Mouse (Mus musculus) neural tube, embryonic 11.5 days (tissue): ENCODE measurements around the gene Zfand3. TPM values are rescaled to one million over a fixed set of nuclear protein-coding genes. Genes with fewer than 3 reads are reported as not detected.

Source experiments
- ATAC-seq: fragments of 200-750 bp; cut with Nextera tagmentation; 2 replicates; pipeline ENCODE4 v1.8.0; 2017; ENCODE audit warnings: moderate number of reproducible peaks, mild to moderate bottlenecking, moderate TSS enrichment, moderate library complexity; ENCODE audit not compliant: insufficient read depth, low FRiP score, low TSS enrichment
- DNase-seq: peaks from one replicate; pipeline ENCODE4 v3.0.0-alpha.2; 2015; ENCODE audit warnings: low spot score
- H3K27ac ChIP-seq: fragments of 300-500 bp; sonication (generic); 2 replicates; pipeline ENCODE4 v1.5.1; 2014; ENCODE audit warnings: low read depth, mild to moderate bottlenecking, low read length
- H3K27me3 ChIP-seq: fragments of 300-500 bp; sonication (generic); 2 replicates; pipeline ENCODE4 v1.6.1; 2014; ENCODE audit warnings: mild to moderate bottlenecking, low read length, mixed read lengths; ENCODE audit not compliant: control insufficient read depth, insufficient read depth
- H3K36me3 ChIP-seq: fragments of 300-500 bp; sonication (generic); 2 replicates; pipeline ENCODE4 v1.6.1; 2014; ENCODE audit warnings: mild to moderate bottlenecking, low read length, moderate library complexity, mixed read lengths; ENCODE audit not compliant: control insufficient read depth, insufficient read depth
- H3K4me1 ChIP-seq: fragments of 300-500 bp; sonication (generic); 2 replicates; pipeline ENCODE4 v1.6.1; 2014; ENCODE audit warnings: low read length, mixed read lengths; ENCODE audit not compliant: control insufficient read depth, insufficient read depth
- H3K4me2 ChIP-seq: fragments of 300-500 bp; sonication (generic); 2 replicates; pipeline ENCODE4 v1.6.1; 2014; ENCODE audit warnings: low read depth, mild to moderate bottlenecking, moderate library complexity
- H3K4me3 ChIP-seq: fragments of 300-500 bp; sonication (generic); 2 replicates; pipeline ENCODE4 v1.5.1; 2014; ENCODE audit warnings: low read depth, low read length
- H3K9ac ChIP-seq: fragments of 300-500 bp; sonication (generic); 2 replicates; pipeline ENCODE4 v1.6.1; 2014; ENCODE audit warnings: mild to moderate bottlenecking, low read length
- H3K9me3 ChIP-seq: fragments of 300-500 bp; sonication (generic); 2 replicates; pipeline ENCODE4 v1.6.1; 2016; ENCODE audit warnings: low read length; ENCODE audit not compliant: control insufficient read depth
- WGBS: fragments of 180-500 bp; shearing (Covaris S2); extraction: QIAGEN DNeasy Blood & Tissue Kit; methylation state at CpG from one replicate; pipeline ENCODE4 v1.1.7; 2014; 5-methylcytosine and 5-hydroxymethylcytosine counted together
- polyA plus RNA-seq: library from polyadenylated mRNA; unstranded; fragments of >200 nt; fragmentation: Nextera tagmentation; extraction: Ambion mirVana; gene quantifications from 2 replicates; pipeline ENCODE4 v1.2.1, GENCODE M21; 2014

The Zfand3 gene
- polyA plus RNA-seq, 1 experiment from 2014 or later, result 67.0 TPM

DNA sequence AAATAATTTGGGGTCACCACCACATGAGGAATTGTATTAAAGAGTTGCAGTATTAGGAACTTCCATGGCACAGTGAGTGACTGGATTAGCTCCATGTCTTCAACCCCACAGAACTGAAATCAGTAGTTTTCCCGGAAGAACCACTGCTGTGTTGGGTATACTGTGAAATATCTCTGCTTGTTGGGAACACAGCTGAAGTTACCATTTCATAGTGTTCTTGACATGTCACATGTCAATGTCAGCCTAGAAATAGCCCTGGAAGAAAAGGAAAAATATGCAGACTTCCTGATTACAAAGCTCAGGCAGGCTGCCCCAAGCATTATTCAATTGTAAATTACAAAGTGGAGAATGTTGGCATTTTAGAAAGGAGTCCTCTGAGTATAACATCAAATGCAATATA lies 143.4 kb downstream of the Zfand3 start:
- Histone ChIP-seq H3K27ac (no peak overlapping the region), H3K9ac (no peak overlapping the region), H3K4me2 (no peak overlapping the region), H3K36me3 (no peaks in the 10 kb centered on the region), H3K4me1 (0 out of 2 replicates have a peak, but pooled peaks cover 9% of the 10 kb centered on the region), H3K4me3 (no peak overlapping the region), H3K9me3 (no peaks in the 10 kb centered on the region), H3K27me3 (no peaks in the 10 kb centered on the region)
- ATAC-seq (no peak), DNase-seq (no peak)
- WGBS, result 89% methylated on average over 1 of the region's 1 CpGs

- WGBS, result 85% methylated on average over 6 of the region's 6 CpGs
- Histone ChIP-seq H3K9ac (no peak overlapping the region), H3K27ac (no peak overlapping the region), H3K27me3 (no peaks in the 10 kb centered on the region), H3K4me2 (no peak overlapping the region), H3K4me3 (no peak overlapping the region), H3K9me3 (no peaks in the 10 kb centered on the region), H3K4me1 (0 out of 2 replicates have a peak, but pooled peaks cover 9% of the 10 kb centered on the region), H3K36me3 (no peaks in the 10 kb centered on the region)
- DNase-seq, result no peak
- no peak for ATAC-seq
Measured at GRCm38 (mm10) chr17:30148320-30148719, 143.8 kb downstream of the Zfand3 start.

DNA sequence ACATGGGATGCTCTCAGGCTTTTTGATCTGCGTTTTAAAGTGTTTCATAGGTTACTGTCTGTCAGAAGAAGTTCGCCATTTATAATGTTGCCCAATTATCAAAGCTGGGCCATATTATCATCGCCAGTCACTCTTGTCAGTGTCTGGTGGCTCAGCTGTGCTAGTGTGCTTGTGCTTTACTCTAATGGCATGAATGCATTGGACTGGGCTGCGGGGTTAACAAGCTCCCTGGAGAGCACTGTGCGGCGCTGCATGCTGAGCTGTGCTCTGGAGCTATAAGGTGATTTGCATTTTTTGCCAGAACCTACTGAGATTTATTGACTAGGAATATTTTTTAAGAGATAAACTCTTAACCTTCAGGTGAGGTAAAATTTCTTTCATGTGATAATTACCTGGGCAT lies 145.4 kb downstream of the Zfand3 start:
- Histone ChIP-seq H3K27ac (no peak overlapping the region), H3K9ac (no peak overlapping the region), H3K36me3 (no peaks in the 10 kb centered on the region), H3K9me3 (no peaks in the 10 kb centered on the region), H3K4me3 (no peak overlapping the region), H3K4me2 (no peak overlapping the region), H3K4me1 (0 out of 2 replicates have a peak, but pooled peaks cover 9% of the 10 kb centered on the region), H3K27me3 (no peaks in the 10 kb centered on the region)
- DNase-seq, result peak; percentile 54
- 71% methylated on average over 6 of the region's 6 CpGs for WGBS
- no peak for ATAC-seq

DNA sequence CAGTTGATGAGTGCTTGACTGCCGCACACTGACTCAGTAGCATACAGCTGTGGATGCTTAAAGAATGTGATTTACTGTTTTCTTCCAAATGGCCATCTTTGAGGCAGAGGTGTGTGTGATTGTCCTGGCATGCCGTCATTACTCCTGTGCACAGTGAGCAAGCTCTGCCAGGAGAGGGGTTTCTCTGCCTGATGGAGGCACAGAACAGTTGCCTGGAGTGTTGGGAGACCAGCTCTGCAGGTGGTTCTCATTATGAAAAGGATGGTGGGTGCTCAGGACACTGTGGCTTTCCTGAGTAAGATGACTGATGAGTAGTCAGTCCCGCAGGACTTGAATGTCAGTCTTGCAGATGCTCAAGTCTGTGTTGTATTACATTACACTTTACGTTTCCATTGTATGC lies 149.6 kb downstream of the Zfand3 start:
- no peak overlapping the region for H3K9ac ChIP-seq
- no peaks in the 10 kb centered on the region for H3K27me3 ChIP-seq
- no peaks in the 10 kb centered on the region for H3K9me3 ChIP-seq
- 65% methylated on average over 4 of the region's 4 CpGs for WGBS
- ATAC-seq (no peak), DNase-seq (no peak)
- no peaks in the 10 kb centered on the region for H3K36me3 ChIP-seq
- no peak overlapping the region for H3K4me2 ChIP-seq
- H3K4me1 ChIP-seq, result peaks cover 13% of the 10 kb centered on the region
- H3K27ac ChIP-seq, result no peak overlapping the region
- H3K4me3 ChIP-seq, result no peak overlapping the region

DNA sequence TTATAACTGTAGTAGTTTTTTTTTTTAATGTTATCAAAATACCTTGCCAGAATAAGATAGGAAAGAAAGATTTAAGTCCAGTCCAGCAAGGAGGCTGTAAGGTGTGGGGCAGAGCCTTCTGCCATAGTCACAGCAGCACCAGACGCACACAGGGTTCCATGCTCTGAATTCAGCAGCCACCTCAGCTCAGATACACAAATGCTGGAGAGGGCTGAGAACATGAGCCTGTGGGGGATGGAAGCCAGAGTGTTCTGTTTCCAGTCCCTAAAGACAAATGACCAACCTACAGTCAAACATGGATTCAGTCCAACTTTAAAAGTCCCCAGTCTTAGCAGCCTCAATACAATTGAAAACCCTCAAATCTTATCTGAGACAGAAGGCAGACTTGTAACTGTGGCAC lies 150.3 kb downstream of the Zfand3 start:
- ATAC-seq (no peak), DNase-seq (no peak)
- H3K36me3 ChIP-seq, result no peaks in the 10 kb centered on the region
- 82% methylated on average over 1 of the region's 1 CpGs for WGBS
- no peak overlapping the region for H3K4me3 ChIP-seq
- no peak overlapping the region for H3K9ac ChIP-seq
- H3K4me2 ChIP-seq, result no peak overlapping the region
- peaks cover 14% of the 10 kb centered on the region for H3K4me1 ChIP-seq
- H3K27ac ChIP-seq, result no peak overlapping the region
- no peaks in the 10 kb centered on the region for H3K27me3 ChIP-seq
- no peaks in the 10 kb centered on the region for H3K9me3 ChIP-seq

DNA sequence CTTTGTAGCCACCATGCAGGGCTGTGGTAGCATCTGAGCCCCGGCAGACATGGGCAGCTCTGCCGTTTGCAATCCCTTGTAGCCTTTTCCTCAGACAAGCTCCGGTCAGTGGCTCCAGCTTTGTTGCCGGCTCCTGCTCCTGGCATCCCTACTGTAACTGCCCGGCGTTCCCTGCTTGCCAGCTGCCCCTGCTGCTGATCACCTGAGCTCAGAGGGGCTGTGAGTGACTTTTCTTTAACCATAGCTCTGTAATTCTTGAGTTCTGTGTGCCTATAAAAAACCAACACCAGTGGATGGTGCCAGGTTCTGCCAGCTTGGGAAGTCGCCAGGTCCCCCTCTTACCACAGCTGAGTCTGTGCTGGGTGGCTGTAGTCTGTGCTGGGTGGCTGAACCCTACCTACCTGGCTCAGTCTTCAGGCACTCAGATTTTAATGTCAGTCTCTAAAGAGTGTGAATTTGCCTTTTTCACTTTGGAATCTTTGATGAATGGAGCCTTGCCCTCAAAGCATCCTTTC lies 150.9 kb downstream of the Zfand3 start:
- H3K27ac ChIP-seq, result no peak overlapping the region
- ATAC-seq (no peak), DNase-seq (no peak)
- H3K9me3 ChIP-seq, result no peaks in the 10 kb centered on the region
- no peaks in the 10 kb centered on the region for H3K36me3 ChIP-seq
- no peak overlapping the region; the same call in 1 of the 2 replicates for H3K9ac ChIP-seq
- peaks cover 18% of the 10 kb centered on the region for H3K4me1 ChIP-seq
- WGBS, result 84% methylated on average over 7 of the region's 7 CpGs
- H3K4me2 ChIP-seq, result no peak overlapping the region
- H3K27me3 ChIP-seq, result no peaks in the 10 kb centered on the region
- H3K4me3 ChIP-seq, result no peak overlapping the region

GRCm38 (mm10) chr17:30158419-30159108 lies 154.0 kb downstream of the Zfand3 start:
- no peak for ATAC-seq
- H3K27ac ChIP-seq, result no peak overlapping the region

DNA sequence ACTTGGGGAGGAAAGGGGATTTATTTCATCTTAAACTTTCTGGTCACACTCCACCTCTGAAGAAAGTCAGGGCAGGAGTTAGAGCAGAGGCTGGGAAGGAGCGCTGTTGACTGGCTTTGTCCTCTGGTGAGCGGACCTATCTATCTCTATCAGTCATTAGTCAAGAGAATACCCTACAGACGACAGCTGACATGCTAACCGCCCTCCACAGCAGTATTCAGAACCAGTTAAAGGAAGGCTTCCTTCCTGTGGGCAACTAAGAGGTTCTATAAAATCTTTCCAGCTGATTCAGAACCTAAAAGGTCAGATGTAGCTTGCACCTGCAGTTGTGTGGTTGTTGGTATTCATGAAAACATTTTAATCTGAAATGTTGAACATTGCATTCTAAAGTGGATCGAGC lies 154.8 kb downstream of the Zfand3 start:
- 42% methylated on average over 5 of the region's 5 CpGs for WGBS
- Histone ChIP-seq H3K9me3 (no peaks in the 10 kb centered on the region), H3K4me3 (no peak overlapping the region), H3K9ac (no peak overlapping the region), H3K27me3 (no peaks in the 10 kb centered on the region), H3K4me1 (peaks cover 18% of the 10 kb centered on the region), H3K36me3 (no peaks in the 10 kb centered on the region), H3K27ac (no peak overlapping the region), H3K4me2 (no peak overlapping the region)
- no peak for DNase-seq
- ATAC-seq, result no peak

More at GRCm38 (mm10) chr17:30158419-30159108, 154.0 kb downstream of the Zfand3 start:
- no peaks in the 10 kb centered on the region for H3K9me3 ChIP-seq
- H3K36me3 ChIP-seq, result no peaks in the 10 kb centered on the region
- H3K4me2 ChIP-seq, result no peak overlapping the region
- 73% methylated on average over 10 of the region's 10 CpGs for WGBS
- H3K27me3 ChIP-seq, result no peaks in the 10 kb centered on the region
- H3K9ac ChIP-seq, result no peak overlapping the region
- H3K4me1 ChIP-seq, result peaks cover 18% of the 10 kb centered on the region
- no peak for DNase-seq
- no peak overlapping the region for H3K4me3 ChIP-seq

DNA sequence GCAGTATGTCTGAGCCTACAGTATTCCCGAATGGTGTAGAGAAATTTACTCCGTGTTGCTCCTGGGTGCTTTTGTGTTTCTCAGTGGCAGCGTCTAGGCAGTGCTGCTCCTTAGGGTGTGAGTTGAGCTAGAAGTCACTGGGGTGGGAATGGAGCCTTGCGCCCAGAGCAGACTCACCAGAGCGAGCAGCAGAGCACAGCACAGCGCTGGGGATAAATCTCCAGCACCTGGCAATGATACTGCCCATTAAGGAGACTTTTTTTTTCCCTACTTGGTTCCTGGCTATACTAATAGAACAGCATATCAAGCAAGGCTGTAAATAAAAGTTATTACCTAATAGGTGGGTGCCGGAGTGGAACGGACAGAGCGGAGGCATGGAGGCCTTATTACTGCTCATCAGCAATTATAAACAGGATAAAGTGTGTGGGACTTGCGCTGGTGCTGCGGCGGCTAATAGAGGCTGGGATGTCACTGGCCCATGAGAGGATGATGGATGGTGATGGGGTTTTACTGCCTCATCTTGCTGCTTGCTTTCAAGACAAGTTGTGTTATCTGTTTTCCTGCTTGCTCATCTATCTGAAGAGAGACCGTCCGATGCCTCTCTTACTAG lies 156.4 kb downstream of the Zfand3 start:
- Histone ChIP-seq H3K9me3 (no peaks in the 10 kb centered on the region), H3K36me3 (no peaks in the 10 kb centered on the region), H3K4me1 (peaks cover 14% of the 10 kb centered on the region), H3K4me3 (no peak overlapping the region), H3K27ac (peak overlapping the region; percentile 60; the same call in 1 of the 2 replicates), H3K27me3 (no peaks in the 10 kb centered on the region), H3K9ac (no peak overlapping the region), H3K4me2 (no peak overlapping the region)
- peak; percentile 50; the same call in 1 of the 2 replicates for ATAC-seq
- peak; percentile 36 for DNase-seq
- 64% methylated on average over 14 of the region's 14 CpGs for WGBS
